Mouse (Mus musculus) midbrain, embryonic 10.5 days (tissue): ENCODE results near the gene Tmem107. TPM values are rescaled to one million over a fixed set of nuclear protein-coding genes. Genes with fewer than 3 reads are reported as not detected.
"Not testable (repeated sequence)": the region's sequence is repeated elsewhere in the genome, so short reads cannot be mapped to it uniquely, and the experiment has no call there.

ENCODE experiments used
- DNase-seq: peaks from one replicate; pipeline ENCODE4 v3.0.0-alpha.2; 2017; ENCODE audit warnings: low spot score
- H3K27ac ChIP-seq: fragments of 300-500 bp; sonication (generic); replicated peaks from 2 replicates; pipeline ENCODE4 v1.5.1; 2016; ENCODE audit warnings: mild to moderate bottlenecking
- H3K27me3 ChIP-seq: fragments of 300-500 bp; sonication (generic); 2 replicates; pipeline ENCODE4 v1.6.1; 2016; ENCODE audit warnings: low read depth, mild to moderate bottlenecking; ENCODE audit not compliant: poor library complexity, severe bottlenecking
- H3K36me3 ChIP-seq: fragments of 300-500 bp; sonication (generic); 2 replicates; pipeline ENCODE4 v1.6.1; 2016; ENCODE audit warnings: mild to moderate bottlenecking, moderate library complexity
- H3K4me1 ChIP-seq: fragments of 300-500 bp; sonication (generic); 2 replicates; pipeline ENCODE4 v1.6.1; 2016
- H3K4me3 ChIP-seq: fragments of 300-500 bp; sonication (generic); 2 replicates; pipeline ENCODE4 v1.5.1; 2016; ENCODE audit warnings: mild to moderate bottlenecking, moderate library complexity
- H3K9me3 ChIP-seq: fragments of 300-500 bp; sonication (generic); replicated peaks from 2 replicates; pipeline ENCODE4 v1.6.1; 2016; ENCODE audit warnings: mild to moderate bottlenecking
- WGBS: fragments of 180-500 bp; shearing (Covaris S2); methylation state at CpG from one replicate; pipeline ENCODE4 v1.1.7; 2016; 5-methylcytosine and 5-hydroxymethylcytosine counted together
- polyA plus RNA-seq: library from polyadenylated mRNA; unstranded; fragments of >200 nt; fragmentation: Nextera tagmentation; extraction: Ambion mirVana; gene quantifications from 2 replicates; pipeline ENCODE4 v1.2.1, GENCODE M21; 2016

Tmem107 gene
- polyA plus RNA-seq, 1 experiment from 2014 or later = 64.8 TPM

DNA sequence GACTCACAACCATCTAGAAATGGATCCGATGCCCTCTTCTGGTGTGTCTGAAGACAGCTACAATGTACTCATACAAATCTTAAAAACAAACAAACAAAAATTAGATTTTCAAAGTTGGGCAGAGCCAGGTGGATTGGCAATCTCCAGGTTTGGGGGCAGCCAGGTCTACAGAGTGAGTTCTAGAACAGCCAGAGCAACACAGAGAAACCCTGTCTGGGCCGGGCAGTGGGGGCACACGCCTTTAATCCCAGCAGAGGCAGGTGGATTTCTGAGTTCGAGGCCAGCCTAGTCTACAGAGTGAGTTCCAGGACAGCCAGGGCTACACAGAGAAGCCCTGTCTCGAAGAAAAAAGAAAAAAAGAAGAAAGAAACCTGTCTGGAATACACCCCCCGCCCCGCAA lies 23.2 kb downstream of the Tmem107 start:
- DNase-seq, H3K27me3 ChIP-seq, H3K4me3 ChIP-seq, H3K9me3 ChIP-seq, H3K27ac ChIP-seq: not testable (repeated sequence)
- H3K36me3 ChIP-seq = peaks cover 33% of the 10 kb centered on the region
- 82% methylated on average over 7 of the region's 7 CpGs for WGBS
- H3K4me1 ChIP-seq = peaks cover 79% of the 10 kb centered on the region

GRCm38 (mm10) chr11:69094697-69095429 lies 24.3 kb downstream of the Tmem107 start, which contains the start of gene Per1:
TSS of gene Per1 (plus strand) at chr11:69095217.
- peak; percentile 99 for DNase-seq
- H3K4me1 ChIP-seq = peaks cover 79% of the 10 kb centered on the region
- H3K36me3 ChIP-seq = peaks cover 28% of the 10 kb centered on the region
- peak within 1 kb of the TSS; percentile 74 for H3K27ac ChIP-seq
- H3K9me3 ChIP-seq = no peaks in the 10 kb centered on the region
- H3K4me3 ChIP-seq = peak within 1 kb of the TSS; percentile 65
- under 1% methylated on average over 37 of the region's 37 CpGs for WGBS
- H3K27me3 ChIP-seq = peaks cover 4% of the 10 kb centered on the region; the same call in 1 of the 2 replicates

- 5% methylated on average over 27 of the region's 27 CpGs for WGBS
- H3K27me3 ChIP-seq = peaks cover 4% of the 10 kb centered on the region; the same call in 1 of the 2 replicates
- DNase-seq = no peak
- H3K9me3 ChIP-seq = no peaks in the 10 kb centered on the region
- peak overlapping the region; percentile 65 for H3K4me3 ChIP-seq
- peak overlapping the region; percentile 74 for H3K27ac ChIP-seq
- peaks cover 79% of the 10 kb centered on the region for H3K4me1 ChIP-seq
- H3K36me3 ChIP-seq = peaks cover 20% of the 10 kb centered on the region
Measured at GRCm38 (mm10) chr11:69095511-69096231, 25.1 kb downstream of the Tmem107 start.

GRCm38 (mm10) chr11:69096360-69096986 lies 25.9 kb downstream of the Tmem107 start:
- DNase-seq = no peak
- H3K27me3 ChIP-seq = peaks cover 4% of the 10 kb centered on the region; the same call in 1 of the 2 replicates

DNA sequence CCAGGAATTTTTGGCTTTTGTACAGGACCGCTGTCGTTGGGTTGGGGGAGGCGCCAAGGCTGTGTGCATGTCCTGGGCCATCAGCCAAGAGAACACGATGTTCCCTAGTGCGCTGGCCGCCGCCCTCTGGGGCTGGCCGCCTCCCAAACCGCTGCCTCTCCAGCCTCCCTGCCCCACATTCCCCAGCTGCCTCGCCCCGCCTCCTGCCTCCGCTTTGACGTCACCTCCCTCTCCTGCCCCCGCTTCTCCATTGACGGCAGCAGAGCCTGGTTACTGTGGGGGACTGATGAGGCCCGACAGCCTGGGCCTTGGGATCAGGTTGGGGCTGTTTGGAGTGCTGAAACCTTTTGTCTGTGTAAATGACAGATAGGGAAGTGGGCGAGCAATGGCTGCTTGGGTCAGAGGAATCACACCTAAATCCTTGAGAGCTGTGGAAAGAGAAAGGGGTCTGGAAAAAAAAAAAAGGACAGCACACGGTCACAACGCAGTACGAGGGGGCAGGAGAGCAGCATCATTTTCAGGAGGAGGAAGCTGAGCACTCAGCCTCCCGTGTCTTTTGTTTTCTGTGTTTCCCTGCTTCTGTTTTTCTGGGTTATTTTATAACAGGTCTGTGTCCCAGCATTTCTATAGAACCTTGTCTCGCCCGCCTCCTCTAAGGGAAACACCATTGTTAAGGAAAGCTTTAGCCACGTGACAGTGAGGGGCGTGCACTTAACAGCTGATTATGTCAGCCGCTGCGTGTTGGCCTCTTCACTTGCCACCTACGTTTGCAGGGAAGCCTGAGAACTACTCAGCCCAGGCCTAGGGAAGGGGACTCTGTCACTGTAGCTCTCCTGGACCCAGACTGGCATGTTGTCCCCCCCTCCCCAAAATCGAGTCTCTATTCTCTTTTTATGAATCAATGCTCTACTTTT lies 26.6 kb downstream of the Tmem107 start:
- peak; percentile 85 for DNase-seq
- Histone ChIP-seq H3K27ac (peak overlapping the region; percentile 77), H3K4me3 (peak overlapping the region; percentile 65), H3K4me1 (peaks cover 70% of the 10 kb centered on the region), H3K27me3 (peaks cover 4% of the 10 kb centered on the region; the same call in 1 of the 2 replicates), H3K9me3 (no peaks in the 10 kb centered on the region), H3K36me3 (peaks cover 22% of the 10 kb centered on the region)
- WGBS = 2% methylated on average over 29 of the region's 29 CpGs

More at GRCm38 (mm10) chr11:69096360-69096986, 25.9 kb downstream of the Tmem107 start:
- peak overlapping the region; percentile 65 for H3K4me3 ChIP-seq
- no peaks in the 10 kb centered on the region for H3K9me3 ChIP-seq
- H3K36me3 ChIP-seq = peaks cover 20% of the 10 kb centered on the region
- 12% methylated on average over 9 of the region's 9 CpGs for WGBS
- H3K27ac ChIP-seq = peak overlapping the region; percentile 77
- peaks cover 78% of the 10 kb centered on the region for H3K4me1 ChIP-seq

GRCm38 (mm10) chr11:69098039-69098761 lies 27.6 kb downstream of the Tmem107 start:
- DNase-seq = no peak
- peaks cover 26% of the 10 kb centered on the region for H3K36me3 ChIP-seq
- no peaks in the 10 kb centered on the region for H3K9me3 ChIP-seq
- H3K4me3 ChIP-seq = peak overlapping the region; percentile 65
- peaks cover 4% of the 10 kb centered on the region; the same call in 1 of the 2 replicates for H3K27me3 ChIP-seq
- 22% methylated on average over 8 of the region's 8 CpGs for WGBS
- H3K27ac ChIP-seq = peak overlapping the region; percentile 83
- peaks cover 70% of the 10 kb centered on the region for H3K4me1 ChIP-seq

- DNase-seq = peak; percentile 93
- peak overlapping the region; percentile 83 for H3K27ac ChIP-seq
- H3K4me1 ChIP-seq = peaks cover 70% of the 10 kb centered on the region
- H3K36me3 ChIP-seq = peaks cover 31% of the 10 kb centered on the region
- no peaks in the 10 kb centered on the region for H3K9me3 ChIP-seq
- peaks cover 4% of the 10 kb centered on the region; the same call in 1 of the 2 replicates for H3K27me3 ChIP-seq
- 0% methylated on average over 19 of the region's 19 CpGs for WGBS
- peak overlapping the region; percentile 65 for H3K4me3 ChIP-seq
Measured at GRCm38 (mm10) chr11:69098762-69099091, 28.1 kb downstream of the Tmem107 start.

DNA sequence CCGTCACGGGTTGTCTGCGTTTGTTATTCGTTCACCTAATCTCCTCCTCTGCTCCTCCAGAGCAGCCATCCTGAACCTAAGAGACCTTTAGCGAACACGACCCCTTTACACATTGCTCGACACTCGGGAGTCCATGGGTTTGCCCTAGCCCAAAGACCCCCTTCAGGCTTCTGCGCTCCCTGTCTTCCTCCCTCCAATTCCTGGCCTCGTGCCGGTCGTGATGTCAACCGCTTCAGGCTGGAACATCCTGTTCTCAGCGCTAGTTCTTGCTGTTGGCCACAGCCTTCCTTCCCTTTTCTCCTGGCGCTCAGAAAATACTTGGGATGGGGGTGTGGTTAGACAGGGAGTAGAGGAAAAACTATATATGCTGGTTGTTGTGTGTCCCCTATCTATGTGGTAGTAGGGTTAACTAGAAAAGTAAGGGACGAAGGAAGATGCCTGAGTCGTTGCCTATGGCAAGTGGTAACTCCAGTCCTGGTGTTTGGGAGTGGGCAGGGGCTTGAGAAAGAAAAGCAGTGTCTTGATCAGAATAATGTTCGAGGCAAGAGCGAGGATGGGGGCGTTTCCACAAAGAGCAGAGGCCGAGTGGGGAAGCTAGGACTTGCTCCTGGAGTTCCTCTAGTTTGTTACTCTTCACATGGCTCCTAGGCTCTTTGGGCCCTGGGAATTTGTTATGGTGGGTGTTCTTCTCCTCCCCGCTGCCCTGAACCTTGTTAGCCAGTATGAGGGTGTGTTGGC lies 28.7 kb downstream of the Tmem107 start:
- peak overlapping the region; percentile 83 for H3K27ac ChIP-seq
- H3K4me3 ChIP-seq = peak overlapping the region; percentile 65
- peaks cover 64% of the 10 kb centered on the region for H3K4me1 ChIP-seq
- WGBS = 2% methylated on average over 22 of the region's 22 CpGs
- no peak for DNase-seq
- peaks cover 4% of the 10 kb centered on the region; the same call in 1 of the 2 replicates for H3K27me3 ChIP-seq
- H3K36me3 ChIP-seq = peaks cover 37% of the 10 kb centered on the region
- no peaks in the 10 kb centered on the region for H3K9me3 ChIP-seq

GRCm38 (mm10) chr11:69099915-69100345 lies 29.3 kb downstream of the Tmem107 start:
- Histone ChIP-seq H3K36me3 (peaks cover 43% of the 10 kb centered on the region), H3K4me1 (peaks cover 60% of the 10 kb centered on the region), H3K27me3 (peaks cover 4% of the 10 kb centered on the region; the same call in 1 of the 2 replicates), H3K9me3 (no peaks in the 10 kb centered on the region), H3K27ac (peak overlapping the region; percentile 83), H3K4me3 (peak overlapping the region; percentile 65)
- 3% methylated on average over 23 of the region's 23 CpGs for WGBS
- peak; percentile 87 for DNase-seq

GRCm38 (mm10) chr11:69100639-69101360 lies 30.2 kb downstream of the Tmem107 start:
- H3K4me1 ChIP-seq = peaks cover 52% of the 10 kb centered on the region
- H3K27ac ChIP-seq = peak overlapping the region; percentile 83; the same call in 1 of the 2 replicates

More at GRCm38 (mm10) chr11:69100639-69101360, 30.2 kb downstream of the Tmem107 start:
- Histone ChIP-seq H3K27me3 (peaks cover 4% of the 10 kb centered on the region; the same call in 1 of the 2 replicates), H3K4me3 (peak overlapping the region; percentile 65), H3K36me3 (peaks cover 52% of the 10 kb centered on the region), H3K9me3 (no peaks in the 10 kb centered on the region)
- WGBS = 92% methylated on average over 20 of the region's 20 CpGs
- DNase-seq = no peak
